Mouse (Mus musculus) ES-Bruce4 (cell line): ENCODE data around the gene Fbxl18. TPM values are rescaled to one million over a fixed set of nuclear protein-coding genes. Genes with fewer than 3 reads are reported as not detected.

ENCODE experiments used
- H3K27ac ChIP-seq: 2 replicates; pipeline ENCODE4 v1.5.1; 2012; ENCODE audit warnings: low read length, inconsistent platforms; ENCODE audit not compliant: insufficient read depth
- H3K27me3 ChIP-seq: 2 replicates; pipeline ENCODE4 v1.6.1; 2012; ENCODE audit warnings: mild to moderate bottlenecking, low read length, inconsistent platforms; ENCODE audit not compliant: control insufficient read depth, poor library complexity, insufficient read depth, severe bottlenecking
- H3K36me3 ChIP-seq: 2 replicates; pipeline ENCODE4 v1.6.1; 2012; ENCODE audit warnings: inconsistent platforms, mild to moderate bottlenecking, low read length, moderate library complexity; ENCODE audit not compliant: control insufficient read depth, poor library complexity, insufficient read depth, severe bottlenecking
- H3K4me1 ChIP-seq: one replicate; pipeline ENCODE4 v1.8.1; 2011; ENCODE audit warnings: low read length; ENCODE audit not compliant: control insufficient read depth, insufficient read depth
- H3K4me3 ChIP-seq: 2 replicates; pipeline ENCODE4 v1.5.1; 2011; ENCODE audit warnings: low read depth, mild to moderate bottlenecking, low read length
- H3K9ac ChIP-seq: 2 replicates; pipeline ENCODE4 v1.6.1; 2012; ENCODE audit warnings: low read depth, mild to moderate bottlenecking, inconsistent platforms; ENCODE audit not compliant: poor library complexity, severe bottlenecking
- H3K9me3 ChIP-seq: replicated peaks from 2 replicates; pipeline ENCODE4 v1.6.1; 2012; ENCODE audit warnings: mild to moderate bottlenecking, low read length, inconsistent platforms; ENCODE audit not compliant: control insufficient read depth, poor library complexity, insufficient read depth, severe bottlenecking
- CTCF ChIP-seq: IDR thresholded peaks from one replicate; pipeline ENCODE4 v1.8.1; 2011; ENCODE audit warnings: low read depth, low read length
- EP300 ChIP-seq: IDR thresholded peaks from 2 replicates; pipeline ENCODE4 v1.6.1; 2011; ENCODE audit warnings: low read depth, low read length; ENCODE audit not compliant: insufficient read depth
- POLR2A ChIP-seq: IDR thresholded peaks from one replicate; pipeline ENCODE4 v1.8.1; 2011; ENCODE audit warnings: low read length; ENCODE audit not compliant: insufficient read depth
- polyA plus RNA-seq: library from polyadenylated mRNA; stranded (reverse); fragments of >200 nt; gene quantifications from 2 replicates; pipeline ENCODE4 v1.2.4, GENCODE M21; 2011; ENCODE audit warnings: low read depth; ENCODE audit not compliant: missing spikeins, insufficient read depth, insufficient read length

The Fbxl18 gene
- polyA plus RNA-seq, 1 experiment: 19.3 TPM

DNA sequence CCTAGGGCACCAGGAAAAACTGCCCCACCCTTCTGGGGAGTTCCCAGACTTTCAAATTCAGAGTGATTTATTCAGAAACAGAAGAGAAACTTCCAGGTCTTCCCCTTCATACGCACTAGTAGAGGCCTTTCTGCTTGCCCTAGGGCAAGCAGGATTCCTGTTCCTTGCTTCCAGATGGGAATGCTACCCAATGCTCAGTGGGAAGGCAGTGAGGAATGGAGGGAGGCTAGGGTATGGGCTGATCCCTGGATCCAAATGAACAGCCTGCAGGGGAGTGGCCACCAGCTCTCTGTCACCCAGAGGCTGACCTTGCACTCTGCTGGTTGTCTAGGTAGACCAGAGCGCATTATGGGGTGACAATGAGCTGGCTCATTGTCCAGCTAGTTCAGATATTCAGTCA lies 16.4 kb upstream of the Fbxl18 start:
- no peaks in the 10 kb centered on the region for H3K9me3 ChIP-seq
- TF ChIP-seq EP300 (0 out of 2 replicates have a peak, but pooled peaks have one; percentile 53), POLR2A (no peak), CTCF (no peak)
- no peaks in the 10 kb centered on the region for H3K27me3 ChIP-seq
- H3K4me3 ChIP-seq: no peak overlapping the region
- peaks cover 11% of the 10 kb centered on the region for H3K4me1 ChIP-seq
- no peaks in the 10 kb centered on the region for H3K36me3 ChIP-seq
- no peak overlapping the region for H3K9ac ChIP-seq
- H3K27ac ChIP-seq: peak overlapping the region; percentile 66

DNA sequence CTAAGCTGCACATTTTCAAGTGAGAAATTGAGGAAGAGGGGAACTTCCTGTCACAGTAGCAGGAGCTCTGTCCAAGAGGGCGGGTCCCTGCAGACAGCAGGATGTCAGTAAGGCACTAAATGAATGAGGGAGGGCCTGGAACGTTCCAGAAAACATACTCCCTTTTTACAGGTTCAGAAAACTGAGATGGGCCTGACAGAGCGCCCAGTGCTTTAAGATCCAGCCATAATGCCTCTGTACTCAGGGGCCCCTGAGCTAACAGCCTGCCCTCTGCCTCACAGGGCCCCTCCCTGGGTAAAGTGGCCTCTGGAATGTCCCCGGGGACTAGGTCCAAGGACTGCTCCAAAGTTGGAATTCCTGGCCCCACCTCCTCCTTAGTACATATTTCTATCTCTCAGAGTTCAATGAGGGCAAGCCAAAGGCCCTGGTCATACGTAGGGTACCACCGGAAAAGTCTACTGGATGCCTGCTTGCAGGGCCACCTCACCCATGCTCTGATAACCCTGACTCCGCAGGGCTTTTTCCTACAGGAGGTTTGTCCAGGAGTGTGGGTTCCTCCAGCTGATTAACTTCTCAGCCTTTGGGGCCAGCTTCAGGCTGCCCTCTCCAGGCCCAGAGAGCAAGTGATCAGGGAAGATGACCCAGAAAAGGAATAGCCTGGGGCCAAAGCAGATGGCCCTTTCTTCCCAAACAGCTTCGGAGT lies 14.5 kb upstream of the Fbxl18 start:
- TF ChIP-seq POLR2A (no peak), EP300 (no peak), CTCF (no peak)
- H3K27me3 ChIP-seq: no peaks in the 10 kb centered on the region
- H3K36me3 ChIP-seq: peaks cover 8% of the 10 kb centered on the region
- H3K9me3 ChIP-seq: no peaks in the 10 kb centered on the region
- no peak overlapping the region for H3K4me3 ChIP-seq
- H3K27ac ChIP-seq: peak overlapping the region; percentile 71
- peaks cover 11% of the 10 kb centered on the region for H3K4me1 ChIP-seq
- 0 out of 2 replicates have a peak overlapping the region, but pooled peaks have one; percentile 5 for H3K9ac ChIP-seq

DNA sequence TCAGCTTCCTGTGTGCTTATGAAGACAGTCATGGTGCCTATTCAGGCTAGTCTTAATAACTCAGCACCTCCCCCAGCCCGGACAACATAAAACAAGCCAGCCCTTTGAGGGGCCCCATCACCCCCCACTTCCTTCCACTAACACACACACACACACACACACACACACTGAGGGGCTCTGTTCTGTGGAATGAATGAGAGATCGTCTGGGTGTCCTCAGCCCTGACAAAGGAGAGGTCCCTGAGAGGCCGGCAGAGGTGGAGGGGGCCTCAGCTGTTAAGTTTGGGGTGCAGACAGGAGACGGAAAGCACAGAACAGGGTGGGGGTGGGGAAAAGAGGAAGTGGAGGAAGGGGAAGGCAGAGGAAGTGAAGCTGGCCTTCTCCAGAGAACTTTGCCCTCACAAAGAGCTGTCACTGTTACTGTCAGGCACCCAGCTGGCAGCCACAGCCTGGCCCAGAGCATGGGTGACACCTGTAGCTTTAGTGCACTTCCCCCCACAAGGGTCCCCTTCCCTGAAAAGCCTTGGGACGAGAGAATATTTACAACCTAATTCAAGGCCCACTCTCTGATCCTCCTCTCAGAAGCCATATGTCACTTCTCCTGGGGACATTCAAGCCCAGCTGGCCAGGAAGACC lies 13.8 kb upstream of the Fbxl18 start:
- TF ChIP-seq CTCF (no peak), EP300 (no peak), POLR2A (no peak)
- Histone ChIP-seq H3K36me3 (peaks cover 14% of the 10 kb centered on the region), H3K4me3 (no peak overlapping the region), H3K27ac (peak overlapping the region; percentile 71; the same call in 1 of the 2 replicates), H3K4me1 (peaks cover 11% of the 10 kb centered on the region), H3K9ac (no peak overlapping the region), H3K27me3 (no peaks in the 10 kb centered on the region), H3K9me3 (no peaks in the 10 kb centered on the region)

DNA sequence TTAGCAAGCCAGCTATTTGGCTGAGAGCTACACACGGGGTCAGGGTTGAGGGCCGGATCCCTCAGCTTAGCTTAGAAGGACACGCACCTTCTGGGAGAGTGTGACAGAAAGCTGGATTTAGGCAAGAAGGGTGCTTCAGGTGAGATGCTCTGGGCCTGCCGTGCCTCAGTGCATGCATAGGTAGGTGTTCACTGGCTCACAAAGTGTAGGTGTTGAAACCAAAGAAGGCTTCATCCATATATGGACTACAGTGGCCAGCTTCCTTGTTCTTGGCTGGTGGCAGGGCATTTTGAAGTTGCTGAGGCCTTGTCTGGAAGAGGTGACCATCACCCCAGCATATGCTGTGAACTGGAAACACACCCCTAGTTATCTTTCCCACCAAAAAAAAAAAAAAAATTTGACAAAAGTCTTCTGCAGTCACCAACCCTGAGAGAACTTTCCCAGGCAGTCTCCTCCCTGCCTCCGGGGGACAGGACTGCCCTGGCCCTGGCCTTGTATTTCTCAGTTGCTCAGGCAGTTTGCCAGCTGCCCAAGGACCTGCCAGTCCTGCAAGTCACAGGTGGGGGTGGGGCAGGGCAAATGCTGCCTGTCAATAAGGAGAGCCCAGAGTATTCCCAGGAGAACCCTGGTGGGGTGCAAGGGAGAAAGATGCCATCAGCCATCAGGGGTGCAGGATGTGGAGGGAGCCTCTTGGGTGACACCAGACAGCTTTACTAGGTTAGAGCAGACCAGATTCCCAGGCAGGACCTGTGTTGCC lies 12.8 kb upstream of the Fbxl18 start:
- 0 out of 2 replicates have a peak overlapping the region, but pooled peaks have one; percentile 97 for H3K9ac ChIP-seq

DNA sequence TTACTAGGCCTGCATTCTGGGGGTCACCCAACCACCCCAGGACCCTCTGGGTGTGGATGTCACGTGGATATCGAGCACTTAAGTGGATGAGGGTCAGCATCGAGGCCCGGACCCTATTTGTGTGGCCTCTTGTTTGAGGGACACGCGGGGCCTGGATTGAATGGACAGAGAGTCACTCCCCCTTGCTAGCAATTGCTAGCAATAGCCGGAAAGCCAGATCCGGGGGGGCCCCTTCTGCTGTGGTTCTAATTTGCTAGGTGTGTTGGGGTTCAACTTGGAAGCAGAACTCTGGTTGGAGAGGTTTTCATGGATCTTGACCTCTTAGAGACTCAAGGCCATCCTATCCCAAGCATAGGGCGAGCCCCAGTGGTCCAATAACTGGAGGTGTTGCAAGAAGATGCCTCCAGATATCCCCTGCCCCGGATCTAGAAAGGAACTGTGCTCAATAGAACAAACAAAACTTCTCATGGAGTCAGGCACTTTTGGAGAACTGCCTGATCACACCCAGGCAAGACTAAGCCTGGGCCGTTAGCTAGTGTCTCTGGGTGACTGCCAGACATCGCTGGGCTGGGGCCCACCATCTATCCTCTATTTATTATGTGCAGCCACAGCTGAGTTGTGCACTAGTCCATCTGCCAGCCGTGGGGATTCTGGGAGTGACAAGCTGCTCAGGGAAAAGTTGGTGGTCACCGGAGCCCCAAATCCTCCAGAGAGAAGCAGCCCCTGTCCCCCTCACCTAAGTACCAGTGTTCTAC lies 12.0 kb upstream of the Fbxl18 start:
- Histone ChIP-seq H3K4me3 (peak overlapping the region; percentile 62), H3K36me3 (peaks cover 33% of the 10 kb centered on the region), H3K9me3 (no peaks in the 10 kb centered on the region), H3K9ac (peak overlapping the region; percentile 97), H3K27me3 (no peaks in the 10 kb centered on the region), H3K4me1 (peaks cover 6% of the 10 kb centered on the region), H3K27ac (peak overlapping the region; percentile 52)
- no peak for TF ChIP-seq EP300
- TF ChIP-seq CTCF: no peak
- no peak for TF ChIP-seq POLR2A

More for the DNA sequence above, 12.8 kb upstream of the Fbxl18 start:
- Histone ChIP-seq H3K36me3 (peaks cover 25% of the 10 kb centered on the region), H3K9me3 (no peaks in the 10 kb centered on the region), H3K4me1 (peaks cover 11% of the 10 kb centered on the region), H3K27ac (no peak overlapping the region), H3K27me3 (no peaks in the 10 kb centered on the region), H3K4me3 (no peak overlapping the region)
- TF ChIP-seq CTCF (no peak), EP300 (no peak), POLR2A (no peak)
